Mouse (Mus musculus) kidney, adult 2 months (tissue): ENCODE measurements at regions not wholly inside any gene's neighbourhood (a gene's known extent, or its start where the extent isn't known, plus 50 kb on each side); places are given as distances from the start of the nearest gene placed in this dataset.

Experiments
- CTCF ChIP-seq: fragments of 200-500 bp; conservative IDR thresholded peaks from 2 replicates; pipeline ENCODE4 v1.5.1; 2011; ENCODE audit warnings: low read depth, mild to moderate bottlenecking, control low read depth, low read length, moderate library complexity, mixed read lengths; ENCODE audit not compliant: insufficient read depth, insufficient read length
- POLR2A ChIP-seq: fragments of 200-500 bp; IDR thresholded peaks from one replicate; pipeline ENCODE4 v1.6.1; 2011; ENCODE audit warnings: low read depth, low read length, control low read depth

DNA sequence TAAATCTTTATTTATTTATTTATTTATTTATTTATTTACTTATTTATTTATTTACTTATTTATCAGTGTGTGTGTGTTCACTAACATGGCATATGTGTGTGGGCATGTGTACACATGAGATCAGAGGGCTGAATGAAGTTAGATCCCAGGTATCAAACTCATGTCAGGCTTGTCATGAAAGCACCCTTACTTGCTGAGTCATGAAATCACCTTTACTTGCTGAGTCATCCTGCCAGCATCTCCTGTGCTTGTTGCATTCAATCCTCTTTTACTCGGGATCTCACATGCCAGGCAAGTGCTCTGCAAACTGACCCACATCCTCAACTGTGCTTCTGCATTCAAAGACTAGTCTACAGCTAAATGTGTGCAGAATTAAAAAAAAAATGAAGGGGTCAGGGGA is 103.8 kb downstream of the En1 start:
- no peak for TF ChIP-seq POLR2A
- TF ChIP-seq CTCF, result no peak
